Mouse (Mus musculus) adrenal gland, adult 2 months (tissue): ENCODE data around the gene Pnrc1. TPM values are rescaled to one million over a fixed set of nuclear protein-coding genes. Genes with fewer than 3 reads are reported as not detected.

Experiments
- DNase-seq: peaks from one replicate; pipeline ENCODE4 v3.0.0; 2021
- polyA plus RNA-seq: library from polyadenylated mRNA; depleted of rRNA; stranded (reverse); fragments of >200 nt; gene quantifications from 2 replicates; pipeline ENCODE4 v1.2.3, GENCODE M21; 2012; rRNA removed
- total RNA-seq, 2 experiments: library from RNA; stranded (reverse); gene quantifications; 2 replicates each; pipeline ENCODE4 v1.2.3; 2021

The Pnrc1 gene
- total and polyA plus RNA-seq, 3 experiments, result 165 to 239 (median 205) TPM

DNA sequence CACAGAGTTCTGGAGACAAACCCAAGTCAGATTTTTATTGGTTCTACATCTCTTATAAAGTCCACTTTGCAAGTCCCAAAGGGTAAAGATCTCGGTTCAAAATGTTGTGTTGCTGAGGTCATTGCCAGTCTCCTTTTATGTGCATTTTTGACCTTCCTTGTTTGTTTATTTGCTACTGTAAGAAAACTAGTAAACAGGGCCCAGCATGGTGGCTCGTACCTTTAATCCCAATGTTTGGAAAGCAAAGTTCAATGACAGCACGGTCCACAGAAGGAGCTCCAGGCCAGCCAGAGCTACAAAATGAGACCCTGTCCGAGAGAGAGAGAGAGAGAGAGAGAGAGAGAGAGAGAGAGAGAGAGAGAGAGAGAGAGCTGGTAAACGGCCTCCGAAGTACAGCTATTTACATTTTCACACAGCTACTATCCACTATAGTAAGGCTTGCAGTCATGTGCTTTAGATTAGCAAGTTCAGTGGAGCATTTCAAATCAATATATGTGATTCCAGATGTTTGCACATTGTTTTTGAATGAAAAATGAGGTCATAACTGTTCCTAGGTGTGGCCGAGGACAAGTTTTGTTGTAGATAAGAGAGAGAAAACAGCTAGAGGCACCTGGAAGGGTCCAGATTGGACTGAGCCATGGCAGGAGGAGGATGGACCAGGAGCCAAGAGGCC lies 65.8 kb downstream of the Pnrc1 start:
- DNase-seq, result no peak

- DNase-seq, result no peak
Observed at GRCm38 (mm10) chr4:33221847-33222246, 68.1 kb downstream of the Pnrc1 start.

- DNase-seq, result peak; percentile 25
Observed at GRCm38 (mm10) chr4:33208881-33209841, 80.8 kb downstream of the Pnrc1 start, which contains the start of gene Srsf12. Gene Srsf12, plus strand, starts transcription at chr4:33208991.

DNA sequence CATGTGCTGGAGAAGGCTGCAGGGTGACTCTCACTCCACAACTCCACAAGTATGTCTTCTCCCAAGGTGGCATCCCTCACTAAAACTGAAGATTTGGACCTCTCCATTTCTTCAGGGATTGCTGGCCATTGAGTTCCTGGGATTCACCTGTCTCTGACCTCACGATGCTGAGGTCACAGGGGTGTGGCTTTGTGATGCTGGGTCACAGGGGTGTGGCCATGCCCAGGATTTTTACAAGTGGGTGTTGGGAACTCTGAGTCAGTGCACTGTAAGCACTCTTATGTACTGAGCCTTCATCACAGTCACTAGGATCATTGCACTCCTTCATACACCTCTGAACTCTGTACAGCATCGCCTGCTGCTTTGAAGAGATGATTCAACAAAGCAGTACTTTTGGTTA lies 82.4 kb downstream of the Pnrc1 start:
- no peak for DNase-seq

DNA sequence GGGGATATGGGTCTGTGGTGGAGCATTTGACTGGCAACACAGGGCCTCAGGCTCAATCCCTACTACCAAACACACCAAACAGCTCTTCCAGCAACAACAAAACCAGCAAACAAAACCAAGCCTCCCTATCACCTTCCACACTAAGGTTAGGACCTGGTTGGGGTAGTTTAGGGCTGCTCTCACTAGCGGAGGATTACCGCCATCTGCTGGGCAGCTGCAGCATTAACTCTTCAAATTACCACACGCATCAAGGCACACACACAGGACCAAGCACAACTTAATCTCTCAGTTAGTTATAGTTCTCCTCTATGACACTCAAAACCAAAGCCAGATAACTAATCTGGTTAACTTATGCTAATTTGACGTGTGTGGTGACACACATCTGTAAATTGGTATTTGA lies 85.3 kb downstream of the Pnrc1 start:
- peak; percentile 57 for DNase-seq

GRCm38 (mm10) chr4:33198117-33198516 lies 91.8 kb downstream of the Pnrc1 start:
- DNase-seq, result no peak

Other genes with a start within 250 kb of the Pnrc1 start
- not detected for gene Gabrr2, start 227.2 kb downstream of the Pnrc1 start, total RNA-seq
- 0.22 and 0.95 TPM in 2 replicates for gene Gabrr2, start 227.2 kb downstream of the Pnrc1 start, polyA plus RNA-seq
- gene Gabrr1, start 157.6 kb downstream of the Pnrc1 start, total RNA-seq, result under 1 TPM in 1 of 2 experiments, not detected in 1; 0.28 TPM
- gene Gabrr1, start 157.6 kb downstream of the Pnrc1 start, polyA plus RNA-seq, result 0.07 TPM in 1 of 2 replicates, not detected in the other
- 10 to 100 TPM; 19.5 to 47.0 TPM for gene Pm20d2, start 100.4 kb downstream of the Pnrc1 start, total RNA-seq
- gene Pm20d2, start 100.4 kb downstream of the Pnrc1 start, polyA plus RNA-seq, result 63.8 and 85.1 TPM in 2 replicates
- under 1 TPM; 0.55 to 0.98 TPM for gene Srsf12, start 81.2 kb downstream of the Pnrc1 start, total RNA-seq
- gene Srsf12, start 81.2 kb downstream of the Pnrc1 start, polyA plus RNA-seq, result 0.22 and 0.85 TPM in 2 replicates
- gene Rngtt, start 20.1 kb upstream of the Pnrc1 start, total RNA-seq, result 10 to 100 TPM; 33.4 to 37.4 TPM
- 2.3 and 2.5 TPM in 2 replicates for gene Rngtt, start 20.1 kb upstream of the Pnrc1 start, polyA plus RNA-seq